Mouse (Mus musculus): ENCODE measurements around the gene Cerkl. TPM values are rescaled to one million over a fixed set of nuclear protein-coding genes. Genes with fewer than 3 reads are reported as not detected.
A peak's percentile ranks its signal among the peaks of the same experiment; 100 is the strongest.

The Cerkl gene
- polyA plus RNA-seq, 1 experiment from 2014 or later: 1.3 TPM

DNA sequence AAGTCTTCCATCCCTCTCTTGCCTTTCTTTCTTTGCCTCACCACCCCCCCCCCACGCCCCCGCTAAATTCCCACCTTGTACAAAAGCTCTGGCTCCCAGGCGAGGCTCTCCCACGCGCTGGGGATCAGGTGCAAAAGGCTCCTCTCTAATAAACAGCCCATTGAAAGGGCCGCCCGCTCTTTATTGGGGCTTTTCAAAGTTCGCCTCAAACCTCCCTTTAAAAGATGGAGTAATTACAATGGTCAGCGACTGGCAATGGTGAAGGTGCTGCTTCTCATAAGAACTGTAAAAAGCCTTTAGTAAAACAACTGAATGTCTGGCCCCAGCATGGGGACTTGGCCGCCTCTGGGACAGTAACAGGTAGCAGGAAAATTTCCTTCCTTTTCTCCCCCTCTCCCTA is 939 bp downstream of the Cerkl start:
- no peak for ATAC-seq (ENCODE audit: insufficient read depth, low FRiP score, low read depth)

DNA sequence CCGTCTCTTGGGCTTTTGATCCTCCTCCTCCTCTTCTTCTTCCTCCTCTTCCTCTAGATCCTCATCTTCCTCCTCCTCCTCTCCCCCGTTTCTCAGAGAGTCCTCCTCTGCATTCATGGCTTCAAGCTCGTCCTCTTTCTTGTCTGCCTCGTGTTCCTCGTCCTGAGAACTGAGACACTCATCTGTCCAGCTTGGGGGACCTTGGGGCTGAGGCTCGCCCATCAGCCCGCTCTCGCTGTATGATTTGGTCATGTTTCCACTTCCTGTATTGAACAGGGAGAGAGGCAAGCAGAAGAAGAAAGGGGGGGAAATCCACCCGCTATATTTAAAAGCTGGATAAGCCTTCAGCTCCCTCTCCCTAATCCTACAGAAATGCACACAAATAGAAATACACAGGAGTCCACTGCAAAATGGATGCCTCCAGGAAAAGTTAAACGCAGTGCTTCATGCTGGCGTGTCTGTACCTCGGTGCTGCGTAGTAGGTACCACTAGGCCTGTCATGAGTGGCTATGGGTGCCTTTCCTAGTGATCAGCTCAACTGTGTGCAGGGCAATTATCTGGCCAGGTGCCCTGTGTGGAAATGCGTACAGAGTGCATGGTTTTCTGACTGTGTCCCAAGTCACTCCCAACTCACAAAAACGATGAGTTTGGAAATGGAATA is 1.7 kb downstream of the Cerkl start:
- no peak overlapping the region for H3K4me2 ChIP-seq
- no peaks in the 10 kb centered on the region for H3K36me3 ChIP-seq
- peaks cover 60% of the 10 kb centered on the region for H3K27me3 ChIP-seq (replicated peaks)
- no peak overlapping the region for H3K9ac ChIP-seq
- H3K4me1 ChIP-seq: 0 out of 2 replicates have a peak, but pooled peaks cover 4% of the 10 kb centered on the region
- H3K27ac ChIP-seq: no peak overlapping the region
- no peaks in the 10 kb centered on the region for H3K9me3 ChIP-seq
- no peak overlapping the region for H3K4me3 ChIP-seq (replicated peaks)
- ATAC-seq (ENCODE audit: insufficient read depth, low FRiP score, low read depth): no peak
- WGBS: 23% methylated on average over 15 of the region's 15 CpGs

More for the DNA sequence above, 939 bp downstream of the Cerkl start:
- WGBS: 8% methylated on average over 10 of the region's 10 CpGs
- H3K4me2 ChIP-seq: no peak overlapping the region
- H3K9me3 ChIP-seq: no peaks in the 10 kb centered on the region
- no peak overlapping the region for H3K27ac ChIP-seq
- no peak overlapping the region for H3K4me3 ChIP-seq (replicated peaks)
- H3K36me3 ChIP-seq: no peaks in the 10 kb centered on the region
- peaks cover 67% of the 10 kb centered on the region for H3K27me3 ChIP-seq (replicated peaks)
- 0 out of 2 replicates have a peak, but pooled peaks cover 4% of the 10 kb centered on the region for H3K4me1 ChIP-seq
- H3K9ac ChIP-seq: no peak overlapping the region

DNA sequence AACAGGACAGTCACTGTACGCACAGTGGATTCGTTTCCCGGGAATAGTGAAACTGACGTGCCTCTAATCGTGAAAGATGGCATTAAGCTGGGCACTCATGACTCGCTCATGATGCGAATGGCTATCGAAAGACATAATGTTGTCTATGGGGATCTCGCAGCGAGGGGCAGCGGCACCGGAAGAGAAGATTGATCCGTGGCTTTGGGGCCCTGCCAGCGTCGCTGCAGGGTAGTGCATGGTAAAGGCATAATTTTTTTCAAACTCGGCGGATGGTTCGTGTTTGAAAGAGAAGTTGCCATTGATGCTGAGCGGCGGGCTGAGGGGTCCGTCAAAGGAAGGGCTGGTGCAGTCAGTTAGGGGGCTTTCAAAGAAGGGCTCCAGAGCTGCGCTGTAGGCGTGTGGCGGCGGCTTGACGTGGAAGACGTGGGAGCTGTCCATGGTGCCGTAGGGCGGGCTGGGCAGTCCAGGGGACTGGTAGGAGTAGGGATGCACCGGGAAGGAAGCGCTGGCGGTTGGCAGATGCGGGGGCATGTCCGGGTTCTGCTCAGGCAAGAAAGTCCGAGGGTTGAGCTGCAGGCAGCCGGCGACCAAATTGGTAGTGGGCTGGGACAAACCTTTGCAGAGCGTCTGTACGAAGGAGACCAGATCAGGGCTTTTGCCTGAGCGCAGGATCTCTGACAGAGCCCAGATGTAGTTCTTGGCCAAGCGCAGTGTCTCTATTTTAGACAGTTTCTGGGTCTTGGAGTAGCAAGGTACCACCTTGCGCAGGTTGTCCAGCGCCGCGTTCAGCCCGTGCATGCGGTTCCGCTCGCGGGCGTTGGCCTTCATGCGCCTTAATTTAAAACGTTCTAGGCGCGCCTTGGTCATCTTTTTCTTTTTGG is 2.4 kb downstream of the Cerkl start:
- ATAC-seq (ENCODE audit: insufficient read depth, low FRiP score, low read depth): peak; percentile 79; the same call in 1 of the 2 replicates
- Histone ChIP-seq H3K4me1 (0 out of 2 replicates have a peak, but pooled peaks cover 4% of the 10 kb centered on the region), H3K9me3 (no peaks in the 10 kb centered on the region), H3K36me3 (no peaks in the 10 kb centered on the region), H3K4me2 (peak overlapping the region; percentile 79), H3K27me3 (replicated peaks) (peaks cover 52% of the 10 kb centered on the region), H3K27ac (no peak overlapping the region), H3K9ac (no peak overlapping the region), H3K4me3 (replicated peaks) (peak overlapping the region; percentile 37)
- 4% methylated on average over 55 of the region's 55 CpGs for WGBS

DNA sequence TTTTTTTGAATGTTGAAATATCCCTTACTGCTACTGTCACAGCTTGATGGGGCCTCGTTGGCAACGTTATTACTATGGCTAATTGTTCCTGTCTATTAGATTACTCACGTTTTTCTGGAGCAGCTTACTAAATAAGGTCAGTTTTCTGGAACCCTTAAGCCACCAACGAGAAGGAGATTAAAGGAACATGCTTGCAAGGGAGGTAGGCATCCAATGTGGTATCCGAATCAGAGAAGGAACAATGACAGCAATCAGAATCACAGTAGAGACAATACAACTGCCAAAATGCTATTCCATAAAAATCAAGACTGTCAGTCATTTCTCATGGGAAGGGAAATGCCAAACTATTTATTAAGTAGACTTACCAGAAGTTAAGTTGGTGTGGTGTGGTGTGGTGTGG is 5.1 kb downstream of the Cerkl start:
- no peak overlapping the region for H3K4me3 ChIP-seq (replicated peaks)
- H3K4me1 ChIP-seq: 0 out of 2 replicates have a peak, but pooled peaks cover under 1% of the 10 kb centered on the region
- no peak overlapping the region for H3K9ac ChIP-seq
- no peaks in the 10 kb centered on the region for H3K9me3 ChIP-seq
- WGBS: 44% methylated on average over 5 of the region's 5 CpGs
- H3K36me3 ChIP-seq: no peaks in the 10 kb centered on the region
- ATAC-seq (ENCODE audit: insufficient read depth, low FRiP score, low read depth): no peak
- H3K27ac ChIP-seq: no peak overlapping the region
- peaks cover 25% of the 10 kb centered on the region for H3K27me3 ChIP-seq (replicated peaks)
- no peak overlapping the region for H3K4me2 ChIP-seq

DNA sequence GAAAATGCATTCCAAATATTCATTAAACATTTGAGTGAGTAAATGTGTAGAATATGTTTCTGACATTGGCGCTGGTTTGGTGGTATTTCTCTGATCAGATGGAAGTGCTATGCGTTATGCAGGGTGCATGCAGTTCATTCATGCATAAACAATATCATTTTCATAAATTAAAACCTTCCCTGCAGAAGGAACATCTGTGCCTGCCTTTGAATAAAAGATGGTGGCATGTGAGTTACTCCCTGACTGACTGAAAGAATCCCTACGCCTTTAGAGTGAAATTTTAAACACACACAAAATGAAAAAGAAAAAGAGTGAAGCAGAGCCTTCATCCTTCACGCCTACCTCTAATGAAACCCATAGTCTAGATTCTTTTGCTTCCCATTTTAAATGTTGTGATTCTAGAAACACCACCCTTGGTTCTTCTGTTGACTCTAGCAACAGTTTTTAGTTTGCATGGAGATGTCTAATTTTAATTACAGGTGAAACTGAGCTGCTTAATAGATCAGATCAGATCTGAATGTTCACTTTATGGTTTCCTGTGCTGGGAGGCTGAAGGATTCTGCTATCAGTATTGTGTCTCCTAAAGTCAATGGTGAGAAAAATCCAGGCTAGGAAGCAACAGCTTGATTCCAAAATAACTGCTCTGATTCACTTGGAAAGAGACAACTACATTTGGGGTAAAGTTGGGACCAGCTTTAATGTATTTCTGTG is 5.7 kb downstream of the Cerkl start:
- H3K27ac ChIP-seq: no peak overlapping the region
- no peak overlapping the region for H3K4me2 ChIP-seq
- 68% methylated on average over 4 of the region's 4 CpGs for WGBS
- no peak for ATAC-seq (ENCODE audit: insufficient read depth, low FRiP score, low read depth)
- H3K27me3 ChIP-seq (replicated peaks): peaks cover 20% of the 10 kb centered on the region
- H3K4me3 ChIP-seq (replicated peaks): no peak overlapping the region
- no peaks in the 10 kb centered on the region for H3K4me1 ChIP-seq
- H3K9me3 ChIP-seq: no peaks in the 10 kb centered on the region
- H3K9ac ChIP-seq: no peak overlapping the region
- H3K36me3 ChIP-seq: no peaks in the 10 kb centered on the region

DNA sequence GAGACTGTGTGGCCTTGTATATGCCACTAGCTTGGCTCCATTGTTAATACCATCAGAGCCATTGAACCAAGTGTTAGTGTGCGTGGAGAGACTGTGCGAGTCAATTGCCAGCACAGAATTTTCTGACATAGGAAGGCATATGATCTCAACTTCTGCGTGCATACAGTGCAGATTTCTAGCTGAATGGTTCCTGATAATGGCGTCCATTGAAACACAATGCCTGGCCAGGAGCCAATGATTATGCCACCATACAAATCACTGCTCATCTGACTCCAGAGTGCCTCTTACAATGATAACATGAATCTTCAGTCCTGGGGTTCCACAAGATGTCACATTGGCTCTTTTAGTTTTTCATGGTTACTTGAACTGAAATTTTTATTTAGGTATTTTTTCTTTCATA is 7.2 kb downstream of the Cerkl start:
- H3K4me2 ChIP-seq: no peak overlapping the region
- H3K27me3 ChIP-seq (replicated peaks): peaks cover 5% of the 10 kb centered on the region
- H3K9me3 ChIP-seq: no peaks in the 10 kb centered on the region
- no peak for ATAC-seq (ENCODE audit: insufficient read depth, low FRiP score, low read depth)
- no peak overlapping the region for H3K4me3 ChIP-seq (replicated peaks)
- whole genome bisulfite sequencing: 71% methylated on average over 4 of the region's 4 CpGs
- H3K36me3 ChIP-seq: no peaks in the 10 kb centered on the region
- H3K4me1 ChIP-seq: no peaks in the 10 kb centered on the region
- no peak overlapping the region for H3K9ac ChIP-seq
- H3K27ac ChIP-seq: no peak overlapping the region

DNA sequence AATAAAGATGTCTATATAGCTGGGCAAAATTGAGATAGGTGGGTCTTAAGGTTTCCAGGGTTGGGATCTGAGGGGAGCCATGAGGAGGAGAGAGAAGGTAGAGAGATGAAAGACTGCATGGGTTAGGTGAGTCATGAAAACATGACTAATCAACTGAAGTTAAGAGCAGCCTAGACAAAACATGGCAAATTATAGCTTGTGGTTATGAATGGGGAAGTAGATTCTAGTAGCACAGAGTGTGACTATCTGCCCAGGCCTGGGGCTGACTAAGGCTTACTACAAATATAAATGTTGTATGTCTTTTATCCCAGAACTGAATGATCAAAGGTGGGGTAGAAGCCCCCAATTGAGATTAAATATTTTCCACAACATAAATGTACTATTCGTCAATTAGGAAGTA is 9.4 kb downstream of the Cerkl start:
- Histone ChIP-seq H3K27me3 (replicated peaks) (no peaks in the 10 kb centered on the region), H3K36me3 (no peaks in the 10 kb centered on the region), H3K9ac (no peak overlapping the region), H3K9me3 (no peaks in the 10 kb centered on the region), H3K4me1 (no peaks in the 10 kb centered on the region), H3K4me2 (no peak overlapping the region), H3K4me3 (replicated peaks) (no peak overlapping the region), H3K27ac (no peak overlapping the region)
- no peak for ATAC-seq (ENCODE audit: insufficient read depth, low FRiP score, low read depth)
- 69% methylated on average over 1 of the region's 1 CpGs for WGBS

DNA sequence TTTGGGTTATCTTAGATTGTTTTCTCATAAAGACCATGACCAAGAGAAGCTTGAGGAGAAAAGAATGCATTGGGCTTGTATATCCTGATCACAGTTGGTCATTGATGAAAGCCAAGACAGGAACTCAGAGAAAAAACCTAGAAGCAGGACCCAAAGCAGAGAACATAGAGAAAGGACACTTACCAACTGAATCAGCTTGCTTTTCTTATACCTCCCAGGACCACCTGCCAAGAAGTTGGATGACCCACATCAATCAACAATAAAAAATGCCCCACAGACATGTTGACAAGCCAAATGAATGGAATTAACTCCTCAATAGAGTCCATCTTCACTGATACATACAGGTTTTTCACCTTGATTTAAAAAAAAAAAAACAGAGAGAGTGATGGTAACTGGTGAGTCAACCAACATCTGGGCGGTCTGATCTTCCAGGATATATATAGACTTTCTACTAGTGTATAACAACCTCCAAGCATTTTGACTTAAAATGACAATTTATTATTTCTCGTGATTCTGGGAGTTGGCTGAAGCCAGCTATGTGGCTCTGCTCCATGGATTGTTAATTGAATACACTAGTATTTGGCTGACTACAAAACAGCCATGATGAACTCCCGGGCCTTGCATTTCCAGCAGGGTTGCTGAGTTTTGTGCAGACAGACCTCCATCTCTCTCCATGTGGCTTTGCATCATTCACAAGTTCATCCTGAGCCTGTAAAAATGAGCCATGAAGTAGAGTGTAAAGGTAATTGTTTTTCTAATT is 12.5 kb downstream of the Cerkl start:
- no peaks in the 10 kb centered on the region for H3K4me1 ChIP-seq
- no peaks in the 10 kb centered on the region for H3K27me3 ChIP-seq (replicated peaks)
- H3K27ac ChIP-seq: no peak overlapping the region
- 84% methylated on average over 3 of the region's 3 CpGs for WGBS
- no peaks in the 10 kb centered on the region for H3K9me3 ChIP-seq
- no peak for ATAC-seq (ENCODE audit: insufficient read depth, low FRiP score, low read depth)
- no peaks in the 10 kb centered on the region for H3K36me3 ChIP-seq
- H3K4me3 ChIP-seq (replicated peaks): no peak overlapping the region
- H3K4me2 ChIP-seq: no peak overlapping the region
- H3K9ac ChIP-seq: no peak overlapping the region

DNA sequence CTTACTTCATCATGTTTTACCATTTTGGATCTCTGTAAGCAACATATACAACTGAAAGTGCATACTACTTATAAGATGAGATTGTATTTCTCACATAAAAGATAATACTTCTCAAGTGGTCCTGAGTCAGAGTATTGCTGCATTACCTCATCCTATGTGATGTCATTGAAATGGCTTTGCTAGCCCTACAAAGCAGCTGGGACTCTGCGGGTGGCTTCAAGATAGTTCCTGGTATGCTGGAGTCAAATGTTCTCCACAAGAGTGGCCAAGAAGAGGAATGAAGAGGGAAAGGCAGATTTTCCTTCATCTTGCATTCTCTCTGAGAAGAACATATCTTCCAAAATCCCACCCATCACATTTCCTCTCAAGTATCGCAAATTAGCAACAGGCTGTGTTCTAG is 13.2 kb downstream of the Cerkl start:
- Histone ChIP-seq H3K4me2 (no peak overlapping the region), H3K27ac (no peak overlapping the region), H3K36me3 (no peaks in the 10 kb centered on the region), H3K27me3 (replicated peaks) (no peaks in the 10 kb centered on the region), H3K4me3 (replicated peaks) (no peak overlapping the region), H3K9me3 (no peaks in the 10 kb centered on the region), H3K9ac (no peak overlapping the region), H3K4me1 (no peaks in the 10 kb centered on the region)
- 96% methylated on average over 2 of the region's 2 CpGs for WGBS
- ATAC-seq (ENCODE audit: insufficient read depth, low FRiP score, low read depth): no peak

DNA sequence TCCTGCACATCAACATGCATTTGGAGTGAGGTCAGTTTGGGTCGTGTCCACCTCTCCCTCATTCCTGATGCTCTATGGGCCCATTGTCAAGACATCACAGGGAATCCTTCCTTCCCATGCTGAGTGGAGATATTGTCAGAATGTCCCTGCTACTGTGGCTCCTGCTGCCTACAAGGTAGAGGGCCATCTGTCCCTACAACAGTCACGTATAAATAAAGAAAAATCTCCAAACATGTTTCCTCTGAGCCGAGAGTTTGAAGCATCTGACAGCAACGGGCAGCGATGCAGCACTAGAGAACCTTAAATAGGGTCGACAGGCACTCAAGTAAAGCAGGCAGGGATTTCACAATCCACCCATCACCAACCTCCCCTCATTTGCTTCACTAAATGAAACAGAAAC is 13.7 kb downstream of the Cerkl start:
- no peaks in the 10 kb centered on the region for H3K9me3 ChIP-seq
- H3K36me3 ChIP-seq: no peaks in the 10 kb centered on the region
- no peak overlapping the region for H3K9ac ChIP-seq
- H3K4me3 ChIP-seq (replicated peaks): no peak overlapping the region
- H3K27me3 ChIP-seq (replicated peaks): no peaks in the 10 kb centered on the region
- H3K27ac ChIP-seq: no peak overlapping the region
- no peak overlapping the region for H3K4me2 ChIP-seq
- 79% methylated on average over 6 of the region's 6 CpGs for WGBS
- no peak for ATAC-seq (ENCODE audit: insufficient read depth, low FRiP score, low read depth)
- H3K4me1 ChIP-seq: no peaks in the 10 kb centered on the region

DNA sequence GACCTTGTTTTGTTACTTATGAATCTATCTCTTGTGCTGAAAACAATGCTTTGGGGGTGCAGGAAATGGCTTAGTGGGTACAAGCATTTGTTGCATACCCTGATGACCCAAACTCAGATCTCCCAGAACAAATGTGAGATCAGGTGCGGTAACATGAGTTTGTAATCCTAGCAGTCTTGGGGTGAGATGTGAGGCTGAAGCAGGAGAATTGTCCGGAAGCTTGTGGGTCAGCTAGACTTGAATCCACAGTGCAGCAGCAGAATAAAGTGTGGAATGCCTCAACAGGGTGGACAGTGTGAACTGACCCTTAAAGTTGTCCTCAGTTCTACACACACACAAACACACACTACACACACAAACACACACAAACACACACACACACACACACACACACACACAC is 14.4 kb downstream of the Cerkl start:
- no peak overlapping the region for H3K27ac ChIP-seq
- H3K9ac ChIP-seq: no peak overlapping the region
- no peaks in the 10 kb centered on the region for H3K27me3 ChIP-seq (replicated peaks)
- no peaks in the 10 kb centered on the region for H3K9me3 ChIP-seq
- H3K4me2 ChIP-seq: no peak overlapping the region
- WGBS: 84% methylated on average over 2 of the region's 2 CpGs
- no peaks in the 10 kb centered on the region for H3K4me1 ChIP-seq
- no peak for ATAC-seq (ENCODE audit: insufficient read depth, low FRiP score, low read depth)
- no peaks in the 10 kb centered on the region for H3K36me3 ChIP-seq
- no peak overlapping the region for H3K4me3 ChIP-seq (replicated peaks)

All from stomach, embryonic 15.5 days (tissue).